Mouse (Mus musculus): ENCODE data around the gene Acly.
"Not testable (repeated sequence)": the region's sequence is repeated elsewhere in the genome, so short reads cannot be mapped to it uniquely, and the experiment has no call there.

The Acly gene

GRCm38 (mm10) chr11:100544832-100545745 lies 17.3 kb upstream of the Acly start, which contains the start of gene Ttc25:
Gene Ttc25, plus strand, starts transcription at chr11:100545607.
- DNase-seq = peak; percentile 93

- DNase-seq = no peak
Measured at GRCm38 (mm10) chr11:100541577-100541976, 13.8 kb upstream of the Acly start.

- DNase-seq = no peak
Measured at GRCm38 (mm10) chr11:100540966-100541365, 13.2 kb upstream of the Acly start.

GRCm38 (mm10) chr11:100536466-100536865 lies 8.7 kb upstream of the Acly start:
- no peak for DNase-seq

GRCm38 (mm10) chr11:100535996-100536395 lies 8.2 kb upstream of the Acly start:
- DNase-seq = no peak

GRCm38 (mm10) chr11:100534821-100535220 lies 7.0 kb upstream of the Acly start:
- DNase-seq = not testable (repeated sequence)

GRCm38 (mm10) chr11:100534411-100534810 lies 6.6 kb upstream of the Acly start:
- DNase-seq = not testable (repeated sequence)

GRCm38 (mm10) chr11:100533871-100534270 lies 6.1 kb upstream of the Acly start:
- no peak for DNase-seq

GRCm38 (mm10) chr11:100528375-100529165 lies 770 bp upstream of the Acly start:
- no peak for DNase-seq

GRCm38 (mm10) chr11:100527066-100527457 lies 738 bp downstream of the Acly start:
- peak; percentile 80 for DNase-seq

GRCm38 (mm10) chr11:100526052-100526816 lies 1.6 kb downstream of the Acly start:
- DNase-seq = no peak

GRCm38 (mm10) chr11:100524987-100525630 lies 2.7 kb downstream of the Acly start:
- DNase-seq = no peak

GRCm38 (mm10) chr11:100524358-100524757 lies 3.4 kb downstream of the Acly start:
- DNase-seq = no peak

GRCm38 (mm10) chr11:100520838-100521237 lies 7.0 kb downstream of the Acly start:
- DNase-seq = peak; percentile 73

GRCm38 (mm10) chr11:100519188-100519587 lies 8.6 kb downstream of the Acly start:
- no peak for DNase-seq

- peak; percentile 74 for DNase-seq
Measured at GRCm38 (mm10) chr11:100518188-100518591, 9.6 kb downstream of the Acly start.

- peak; percentile 79 for DNase-seq
Measured at GRCm38 (mm10) chr11:100516291-100516690, 11.5 kb downstream of the Acly start.

- DNase-seq = no peak
Measured at GRCm38 (mm10) chr11:100515789-100516188, 12.0 kb downstream of the Acly start.

GRCm38 (mm10) chr11:100515061-100515460 lies 12.7 kb downstream of the Acly start:
- no peak for DNase-seq

- DNase-seq = no peak
Measured at GRCm38 (mm10) chr11:100513716-100514115, 14.1 kb downstream of the Acly start.

- peak; percentile 63 for DNase-seq
Measured at GRCm38 (mm10) chr11:100512384-100512783, 15.4 kb downstream of the Acly start.

- DNase-seq = no peak
Measured at GRCm38 (mm10) chr11:100510556-100510955, 17.2 kb downstream of the Acly start.
